Mouse (Mus musculus) lung, embryonic 16.5 days (tissue): ENCODE data around the gene Slc9a8. TPM values are rescaled to one million over a fixed set of nuclear protein-coding genes. Genes with fewer than 3 reads are reported as not detected.

ENCODE experiments used
- ATAC-seq: fragments of 200-750 bp; cut with Nextera tagmentation; 2 replicates; pipeline ENCODE4 v1.8.0; 2017; ENCODE audit warnings: low read depth, mild to moderate bottlenecking, moderate library complexity
- H3K27ac ChIP-seq: fragments of 300-500 bp; sonication (generic); 2 replicates; pipeline ENCODE4 v1.5.1; 2014; ENCODE audit warnings: mild to moderate bottlenecking, control low read depth, low read length
- H3K27me3 ChIP-seq: fragments of 300-500 bp; sonication (generic); 2 replicates; pipeline ENCODE4 v1.6.1; 2014; ENCODE audit warnings: low read depth, low read length, mixed read lengths; ENCODE audit not compliant: control insufficient read depth, insufficient read depth
- H3K36me3 ChIP-seq: fragments of 300-500 bp; sonication (generic); 2 replicates; pipeline ENCODE4 v1.6.1; 2014; ENCODE audit warnings: low read length; ENCODE audit not compliant: control insufficient read depth, insufficient read depth
- H3K4me1 ChIP-seq: fragments of 300-500 bp; sonication (generic); replicated peaks from 2 replicates; pipeline ENCODE4 v1.6.1; 2014; ENCODE audit warnings: low read length, mixed read lengths; ENCODE audit not compliant: control insufficient read depth, insufficient read depth
- H3K4me2 ChIP-seq: fragments of 300-500 bp; sonication (generic); 2 replicates; pipeline ENCODE4 v1.6.1; 2014; ENCODE audit warnings: low read depth, low read length, control low read depth
- H3K4me3 ChIP-seq: fragments of 300-500 bp; sonication (generic); 2 replicates; pipeline ENCODE4 v1.5.1; 2014; ENCODE audit warnings: mild to moderate bottlenecking, low read length, control low read depth
- H3K9ac ChIP-seq: fragments of 300-500 bp; sonication (generic); 2 replicates; pipeline ENCODE4 v1.6.1; 2014; ENCODE audit warnings: low read length, control low read depth
- H3K9me3 ChIP-seq: fragments of 300-500 bp; sonication (generic); 2 replicates; pipeline ENCODE4 v1.6.1; 2016; ENCODE audit warnings: low read length; ENCODE audit not compliant: control insufficient read depth
- WGBS: fragments of 180-500 bp; shearing (Covaris S2); extraction: QIAGEN DNeasy Blood & Tissue Kit; methylation state at CpG from one replicate; pipeline ENCODE4 v1.1.7; 2014; 5-methylcytosine and 5-hydroxymethylcytosine counted together
- polyA plus RNA-seq: library from polyadenylated mRNA; unstranded; fragments of >200 nt; fragmentation: Nextera tagmentation; extraction: Ambion mirVana; gene quantifications from 2 replicates; pipeline ENCODE4 v1.2.1, GENCODE M21; 2015

Gene Slc9a8
- polyA plus RNA-seq, 1 experiment from 2014 or later, result 24.0 TPM

- Histone ChIP-seq H3K9me3 (no peaks in the 10 kb centered on the region), H3K4me3 (no peak overlapping the region), H3K27me3 (no peaks in the 10 kb centered on the region), H3K4me1 (no peaks in the 10 kb centered on the region), H3K4me2 (no peak overlapping the region), H3K36me3 (peaks cover 56% of the 10 kb centered on the region), H3K27ac (no peak overlapping the region), H3K9ac (no peak overlapping the region)
- 89% methylated on average over 5 of the region's 5 CpGs for WGBS
- ATAC-seq, result no peak
These were observed 94.2 kb downstream of the Slc9a8 start for GRCm38 (mm10) chr2:167515688-167516087.

GRCm38 (mm10) chr2:167519606-167520252, 98.2 kb downstream of the Slc9a8 start:
- no peaks in the 10 kb centered on the region for H3K27me3 ChIP-seq
- no peak overlapping the region for H3K9ac ChIP-seq
- 67% methylated on average over 5 of the region's 5 CpGs for WGBS
- no peak overlapping the region for H3K4me2 ChIP-seq
- H3K9me3 ChIP-seq, result no peaks in the 10 kb centered on the region
- H3K36me3 ChIP-seq, result peaks cover 24% of the 10 kb centered on the region
- no peak overlapping the region for H3K4me3 ChIP-seq
- H3K27ac ChIP-seq, result no peak overlapping the region
- H3K4me1 ChIP-seq, result no peaks in the 10 kb centered on the region
- no peak for ATAC-seq

Other genes starting within 250 kb of the Slc9a8 start
- 0.45 and 0.65 TPM in 2 replicates for gene Kcnb1, start 231.6 kb upstream of the Slc9a8 start, polyA plus RNA-seq
- gene Ptgis, start 181.1 kb upstream of the Slc9a8 start, polyA plus RNA-seq, result 14.4 and 15.8 TPM in 2 replicates
- gene B4galt5, start 72.5 kb upstream of the Slc9a8 start, polyA plus RNA-seq, result 7.3 and 8.3 TPM in 2 replicates
- 101 and 113 TPM in 2 replicates for gene Rnf114, start 70.9 kb downstream of the Slc9a8 start, polyA plus RNA-seq
- 14.8 and 16.2 TPM in 2 replicates for gene Spata2, start 71.2 kb downstream of the Slc9a8 start, polyA plus RNA-seq
- 120 and 130 TPM in 2 replicates for gene Snai1, start 116.5 kb downstream of the Slc9a8 start, polyA plus RNA-seq
- 263 and 285 TPM in 2 replicates for gene Ube2v1, start 210.4 kb downstream of the Slc9a8 start, polyA plus RNA-seq
- 5.6 and 8.4 TPM in 2 replicates for gene Gm20431, start 239.8 kb downstream of the Slc9a8 start, polyA plus RNA-seq